Mouse (Mus musculus) thymus, postnatal 25 days (tissue): ENCODE data around the gene Ms4a4a.
"Not testable (repeated sequence)": the region's sequence is repeated elsewhere in the genome, so short reads cannot be mapped to it uniquely, and the experiment has no call there.

Source experiments
- DNase-seq: peaks from one replicate; pipeline ENCODE4 v3.0.0; 2022

The Ms4a4a gene

DNA sequence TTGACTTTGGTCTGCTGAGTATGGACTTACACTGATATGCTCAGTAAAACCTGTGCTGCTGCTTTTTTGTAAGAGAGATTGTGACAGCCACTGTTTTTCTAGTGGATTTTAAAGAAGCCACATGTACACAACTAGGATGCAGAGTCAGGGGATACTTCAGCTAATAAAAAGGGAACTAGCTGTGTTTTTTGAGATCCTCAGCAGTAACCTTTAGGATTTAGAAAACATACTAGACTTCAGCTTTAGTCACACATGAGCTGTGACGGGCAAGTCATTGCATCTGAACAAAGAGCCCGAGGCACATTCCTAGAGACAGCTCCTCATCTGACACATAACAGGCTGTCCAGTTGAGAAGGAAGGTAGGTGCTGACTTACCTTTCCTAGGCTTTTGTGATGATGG is at the start of gene Ms4a4a:
Gene Ms4a4a (plus strand): TSS at position 251 of the 400 bp plus-strand sequence.
- no peak for DNase-seq

DNA sequence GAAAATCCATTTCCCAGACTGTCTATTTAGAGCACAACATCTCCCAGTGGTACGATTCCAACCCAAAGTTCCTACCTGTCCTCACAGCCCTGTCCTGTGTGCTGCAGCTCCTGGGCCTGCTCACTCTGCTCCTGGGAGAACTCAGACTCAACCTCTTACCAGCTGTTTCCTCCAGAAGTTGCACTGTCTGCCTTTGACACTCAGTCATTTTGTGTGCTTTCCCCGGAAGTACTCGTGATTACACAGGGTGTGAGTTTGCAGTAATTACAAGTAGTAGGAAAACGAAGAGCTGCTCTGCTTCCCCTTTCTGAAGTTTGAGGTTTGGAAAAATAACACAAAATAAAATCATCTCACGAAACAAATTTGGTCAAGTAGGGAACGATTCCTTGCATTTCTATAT is 39.4 kb upstream of the Ms4a4a start, which contains the start of gene Ms4a7:
Gene Ms4a7 (minus strand): TSS at position 215 of the 400 bp plus-strand sequence.
- DNase-seq, result no peak

DNA sequence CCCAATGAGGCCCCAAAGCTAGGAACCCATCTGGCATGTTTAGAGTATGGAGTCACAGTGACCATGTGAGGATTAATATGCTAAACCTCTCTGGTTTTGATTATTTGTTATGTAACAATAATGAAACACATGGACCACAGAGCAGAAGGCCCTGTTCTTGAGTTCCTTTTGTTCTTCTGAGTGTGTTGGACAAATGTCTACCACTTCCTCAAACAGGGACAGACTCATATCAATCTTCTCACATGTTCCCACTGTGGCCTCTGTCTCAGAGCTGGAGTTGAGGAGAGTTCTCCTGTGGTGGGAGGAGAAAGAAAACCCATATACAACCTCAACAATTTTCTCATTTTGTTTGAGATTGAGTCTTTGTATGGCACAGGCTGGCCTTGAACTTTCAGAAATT is 32.2 kb upstream of the Ms4a4a start:
- no peak for DNase-seq

DNA sequence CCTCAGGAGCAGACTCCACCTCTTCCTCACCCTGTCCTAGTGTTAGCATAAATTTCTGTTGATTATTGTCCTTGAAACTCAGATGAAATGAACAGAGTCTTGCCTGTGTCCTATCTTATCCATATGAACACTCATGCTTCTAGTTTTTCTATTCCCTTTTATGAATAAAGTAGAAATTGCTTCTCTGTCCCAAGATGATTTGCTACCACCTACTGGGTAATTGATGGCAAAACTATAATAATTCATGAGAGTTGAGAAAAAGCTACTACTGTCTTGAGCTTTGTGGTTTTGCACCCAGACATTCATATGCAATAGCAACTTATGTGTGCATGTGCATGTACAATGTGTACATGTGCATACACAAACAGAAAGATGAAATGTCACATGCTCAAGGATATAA is 31.3 kb upstream of the Ms4a4a start:
- no peak for DNase-seq

DNA sequence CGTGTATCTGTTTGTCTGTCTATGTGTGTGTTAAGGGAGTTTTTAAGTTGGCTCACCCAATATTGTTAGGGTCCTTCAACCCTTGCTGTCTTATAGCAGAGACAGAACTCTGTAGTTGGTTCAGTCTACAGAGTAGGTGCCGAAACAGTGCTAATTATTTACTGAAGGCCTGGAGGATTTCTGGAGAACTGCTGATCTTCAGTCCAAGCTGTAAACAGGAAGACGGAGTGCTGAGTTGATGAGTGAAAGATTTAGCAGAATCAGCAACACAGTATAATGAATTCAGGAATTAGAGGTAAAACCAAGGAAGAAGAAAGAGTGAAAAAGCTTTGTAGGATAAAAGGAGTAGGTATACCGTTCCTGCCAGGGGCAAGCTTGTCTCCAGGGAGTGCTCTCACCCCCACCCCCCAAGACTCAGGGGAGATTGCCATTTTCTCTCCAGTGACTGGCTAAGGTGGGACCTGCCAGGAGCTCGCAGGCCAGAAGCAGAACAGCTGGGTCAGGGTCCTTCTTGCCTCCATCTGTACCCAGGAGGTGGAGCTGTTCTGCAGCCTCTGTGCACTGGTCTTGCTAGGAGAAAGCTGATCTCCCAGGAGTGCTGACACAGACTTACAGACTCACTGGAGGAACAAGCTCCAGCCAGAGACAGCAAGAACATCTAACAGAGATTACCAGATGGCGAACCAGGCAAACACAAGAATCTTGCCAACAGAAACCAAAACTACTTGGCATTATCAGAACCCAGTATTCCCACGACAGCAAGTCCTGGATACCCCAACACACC is 25.4 kb upstream of the Ms4a4a start:
- DNase-seq, result peak; percentile 23

DNA sequence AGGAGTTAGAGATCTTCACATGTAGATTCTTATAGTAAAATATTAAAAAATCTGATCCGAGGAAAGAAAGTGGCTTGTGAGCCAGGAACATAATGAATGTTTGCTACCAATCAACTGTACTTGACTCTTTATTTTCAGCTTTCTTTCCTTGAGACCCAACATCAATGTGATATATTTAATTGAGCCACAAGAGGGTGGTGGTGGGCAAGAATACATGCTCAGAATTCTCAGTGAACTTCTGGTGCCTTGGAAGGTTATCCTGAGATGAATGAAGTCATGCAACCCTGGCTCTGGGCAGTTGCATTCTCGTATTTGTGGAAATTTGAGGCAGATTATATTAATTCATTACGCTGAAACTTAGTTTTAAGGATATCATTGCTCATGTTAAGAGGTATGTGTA is 23.4 kb upstream of the Ms4a4a start:
- DNase-seq, result peak; percentile 25

DNA sequence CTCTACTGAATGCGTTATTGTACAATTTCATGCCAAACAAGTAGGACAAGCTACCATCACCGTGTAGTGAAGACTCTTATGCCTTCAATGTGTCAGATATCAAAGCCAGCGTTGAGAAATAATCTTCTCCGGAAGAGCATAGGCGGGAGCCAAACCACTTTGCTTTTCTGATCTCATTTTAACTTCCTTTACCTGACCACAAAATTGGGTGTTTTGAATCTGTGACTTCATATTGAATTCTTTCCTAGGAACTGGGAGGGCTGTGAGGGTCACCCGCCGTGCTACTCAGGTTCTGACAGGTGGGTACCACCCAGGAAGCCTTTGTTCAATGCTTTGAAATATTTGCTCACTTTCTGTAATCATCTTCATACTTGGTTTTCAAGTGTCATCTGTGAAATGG is 19.6 kb upstream of the Ms4a4a start:
- peak; percentile 36 for DNase-seq

DNA sequence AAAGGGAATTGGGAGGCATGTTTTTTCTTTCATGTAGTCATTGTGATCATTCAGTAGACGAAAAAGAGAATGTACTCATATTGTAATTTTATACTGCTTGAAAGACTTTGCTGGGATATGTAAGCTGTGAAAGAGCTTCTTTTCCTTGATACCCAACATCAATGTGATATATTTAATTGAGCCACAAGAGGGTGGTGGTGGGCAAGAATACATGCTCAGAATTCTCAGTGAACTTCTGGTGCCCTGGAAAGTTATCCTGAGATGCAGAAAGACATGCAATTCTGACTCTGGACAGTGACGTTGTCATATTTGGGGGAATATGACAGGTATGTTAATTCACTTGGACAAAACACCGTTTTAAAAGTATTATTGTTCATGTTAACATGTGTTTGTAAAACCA is 15.2 kb upstream of the Ms4a4a start:
- DNase-seq, result no peak

DNA sequence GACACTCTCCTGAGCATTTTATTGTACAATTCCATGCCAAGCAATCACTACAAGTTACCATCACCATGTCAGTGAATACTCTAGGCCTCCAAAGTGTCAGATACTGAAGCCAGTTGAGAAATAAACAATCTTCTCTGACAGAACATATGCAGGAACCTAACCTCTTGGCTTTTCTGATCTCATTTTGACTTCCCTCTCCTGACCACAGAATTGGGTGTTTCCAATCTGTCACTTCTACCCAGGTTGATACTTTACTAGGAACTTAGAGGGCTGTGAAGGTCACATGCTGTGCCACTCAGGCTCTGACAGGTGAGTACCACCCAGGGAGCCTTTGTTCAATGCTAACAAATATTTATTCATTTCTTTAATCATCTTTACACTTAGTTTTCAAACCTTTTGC is 13.3 kb upstream of the Ms4a4a start:
- peak; percentile 19 for DNase-seq

DNA sequence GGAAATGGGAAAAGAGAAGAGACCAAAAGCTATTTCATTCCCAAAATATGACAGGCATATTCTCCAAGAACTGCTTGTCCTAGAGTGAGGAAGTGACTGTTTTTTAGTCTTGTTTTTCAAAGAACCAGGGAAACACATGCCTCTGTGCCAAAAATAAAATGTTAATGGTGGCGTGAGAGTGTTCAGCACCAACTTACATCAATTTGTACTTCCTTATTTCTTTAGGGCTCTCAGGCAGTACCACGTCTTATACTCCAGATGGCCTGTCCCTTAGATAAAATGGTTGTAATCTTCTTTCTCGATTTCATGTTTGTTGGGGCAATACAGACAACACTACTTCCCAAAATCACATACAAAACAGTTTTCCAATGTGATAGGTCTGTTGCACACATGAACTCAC is 7.0 kb upstream of the Ms4a4a start:
- no peak for DNase-seq

DNA sequence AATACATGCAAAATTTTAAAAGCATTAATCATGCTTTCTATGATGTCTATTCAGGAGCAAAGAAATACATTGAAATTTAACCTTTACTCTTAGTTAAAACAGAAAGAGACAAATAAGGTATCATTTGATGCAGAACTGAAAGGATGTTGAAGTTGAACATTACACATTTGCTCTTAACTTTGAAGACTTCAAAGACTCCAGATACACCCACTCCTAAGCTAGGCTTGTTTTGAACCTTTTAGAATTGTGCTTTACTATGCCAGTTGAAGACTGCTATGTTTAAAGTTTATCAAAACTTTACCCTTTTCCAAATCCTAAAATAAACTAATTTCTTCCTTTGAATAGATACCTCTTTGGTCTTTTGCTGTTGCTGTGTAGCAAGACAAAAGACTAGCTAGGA is 4.1 kb upstream of the Ms4a4a start:
- no peak for DNase-seq

DNA sequence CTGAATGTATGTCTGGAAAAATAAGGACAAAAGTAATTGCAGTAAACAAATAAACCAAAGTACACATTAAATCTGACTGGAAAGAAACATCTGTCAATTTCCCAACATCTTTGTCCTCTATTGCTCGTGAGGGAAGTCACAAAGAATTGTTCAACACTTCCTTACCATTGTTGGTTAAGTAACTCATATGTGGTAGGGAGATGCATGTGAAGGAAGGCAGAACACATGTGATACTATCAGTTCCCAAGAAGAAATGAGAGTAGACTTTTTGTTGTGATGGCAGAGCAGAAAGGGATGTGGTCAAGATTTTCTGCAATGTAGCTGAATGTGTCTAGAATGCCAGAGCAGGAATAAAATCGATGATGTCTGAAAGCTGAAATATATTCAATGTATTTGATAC is 1.1 kb downstream of the Ms4a4a start:
- DNase-seq, result no peak

DNA sequence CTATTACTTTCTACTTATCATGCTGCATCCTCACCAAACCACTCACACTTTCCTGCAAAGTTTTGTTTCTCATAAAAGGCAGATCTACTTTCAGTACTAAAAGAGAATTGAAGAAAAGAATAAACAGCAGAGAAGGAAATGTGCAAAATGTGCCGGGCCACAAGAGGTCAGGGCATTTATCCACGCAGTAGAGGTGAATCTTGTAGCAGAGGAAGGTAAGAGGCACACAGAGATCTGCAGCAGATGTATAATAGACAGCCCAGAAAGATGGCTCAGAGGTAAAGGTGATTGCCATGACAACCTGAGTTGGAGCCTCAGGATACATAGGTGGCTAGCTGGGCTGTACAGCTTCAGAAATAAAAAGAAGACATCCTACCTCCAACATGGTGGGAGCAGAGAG is 11.8 kb downstream of the Ms4a4a start:
- DNase-seq, result peak; percentile 25

DNA sequence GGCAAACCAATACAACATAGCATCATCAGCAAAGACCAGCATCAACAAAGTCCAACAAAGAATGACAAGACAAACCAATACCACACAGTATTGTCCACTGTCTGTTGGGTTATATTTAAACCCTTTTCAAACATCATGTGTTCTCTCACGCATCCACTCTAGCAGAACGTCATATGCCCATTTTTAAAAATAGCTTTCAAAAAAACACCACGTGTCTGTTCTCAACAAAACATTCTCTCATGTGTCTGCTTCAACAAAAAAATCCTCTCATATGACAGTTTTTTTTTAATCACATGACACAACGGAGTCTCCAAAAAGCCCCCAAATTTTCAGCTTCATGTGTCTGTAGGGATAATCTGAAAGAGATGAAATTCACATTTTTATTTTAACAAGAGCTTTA is 12.4 kb downstream of the Ms4a4a start:
- no peak for DNase-seq

DNA sequence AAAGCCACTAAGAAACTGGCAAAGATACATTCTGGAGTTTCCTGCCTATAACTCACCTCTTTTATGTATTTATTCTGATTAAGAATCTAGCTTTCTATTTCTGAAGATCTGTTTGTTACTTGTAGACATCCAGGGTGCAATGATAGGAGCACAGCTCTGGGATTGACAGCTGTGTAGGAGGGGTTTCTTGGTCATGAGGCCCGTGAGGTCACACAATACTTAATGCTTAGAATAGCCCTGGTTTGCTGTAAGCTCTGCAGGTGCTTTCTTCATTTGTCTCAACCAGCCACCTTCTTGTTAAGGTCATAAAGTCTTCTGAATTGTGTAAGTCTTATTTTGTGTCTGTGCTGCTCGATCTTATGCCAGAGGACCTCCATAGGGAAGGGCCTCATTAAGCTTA is 13.6 kb downstream of the Ms4a4a start:
- no peak for DNase-seq

DNA sequence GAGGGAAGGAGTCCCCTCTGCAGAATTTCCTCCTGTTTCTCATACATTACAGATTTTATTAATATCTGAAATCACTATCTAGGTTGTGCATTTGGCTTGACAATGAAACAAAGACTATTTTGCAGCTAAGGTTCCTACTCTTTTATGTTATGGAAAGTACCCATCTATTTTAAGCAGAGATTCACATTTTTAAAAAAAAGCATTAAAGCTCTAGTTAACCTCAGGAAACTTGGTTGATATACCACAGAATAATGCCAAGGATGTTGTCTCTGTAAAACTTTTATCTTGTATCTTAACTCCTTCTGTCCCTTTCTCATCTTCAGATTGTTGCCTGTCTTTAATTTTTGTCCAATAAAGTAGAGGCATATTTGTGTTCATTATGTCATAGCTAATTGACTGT is 20.4 kb downstream of the Ms4a4a start:
- DNase-seq, result no peak

DNA sequence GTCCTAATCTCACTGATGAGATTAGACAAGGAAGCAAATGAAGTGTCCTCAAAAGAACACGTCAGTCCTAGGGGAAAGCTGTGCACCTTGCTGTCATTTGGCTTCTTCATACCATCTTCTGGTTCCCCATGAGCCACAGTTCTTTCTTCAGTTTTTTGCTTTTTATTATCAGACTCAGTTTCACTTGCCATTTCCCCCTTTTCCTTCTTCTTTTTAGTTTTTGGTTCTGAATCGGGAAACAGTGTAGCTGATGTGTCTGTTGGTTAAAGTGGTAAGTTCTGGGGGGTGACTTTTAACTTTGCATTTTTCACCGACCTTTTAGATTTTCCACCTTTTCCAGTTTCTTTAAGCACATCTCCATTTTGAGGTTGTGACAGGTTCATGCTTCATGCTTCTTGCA is 29.2 kb downstream of the Ms4a4a start, which contains the start of gene Ms4a4c:
Gene Ms4a4c (plus strand): TSS at position 244 of the 400 bp plus-strand sequence.
- DNase-seq, result no peak

DNA sequence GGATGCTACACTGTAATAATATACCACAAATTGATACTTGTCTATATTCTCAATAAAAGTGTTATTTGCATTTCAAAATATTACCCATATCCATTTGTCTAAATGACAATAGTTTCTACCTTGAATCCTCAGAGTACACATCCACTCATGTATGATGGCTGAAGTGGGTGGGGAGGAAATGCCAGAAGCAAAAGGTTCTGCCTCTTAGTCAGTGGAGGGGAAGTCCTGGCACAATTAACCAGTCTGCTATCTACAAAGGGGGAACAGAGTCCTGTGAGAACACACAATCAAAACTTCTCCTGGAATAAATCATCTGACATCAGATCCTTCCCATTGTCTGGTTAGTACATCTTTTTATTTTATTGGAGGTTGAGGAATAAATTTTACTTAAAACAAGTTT is 32.1 kb downstream of the Ms4a4a start:
- DNase-seq, result no peak

DNA sequence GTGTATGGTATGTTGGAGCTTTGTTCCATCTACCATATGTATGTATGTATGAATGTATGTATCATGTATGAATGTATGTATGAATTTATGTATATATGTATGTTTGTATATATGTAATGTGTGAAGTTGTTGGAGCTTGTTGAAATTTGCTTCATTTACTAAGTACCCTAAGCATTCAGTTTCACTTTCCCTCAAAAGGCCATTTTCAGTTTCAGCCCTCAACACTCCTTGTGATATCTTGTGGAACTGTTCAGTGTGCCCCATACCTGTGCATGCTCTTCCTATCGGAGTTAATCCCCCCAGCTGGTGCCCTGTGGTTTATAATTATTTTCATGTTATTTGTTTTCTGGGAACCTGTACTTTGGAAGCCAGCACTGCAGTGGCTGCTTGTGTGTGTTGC is 33.3 kb downstream of the Ms4a4a start:
- DNase-seq, result no peak

DNA sequence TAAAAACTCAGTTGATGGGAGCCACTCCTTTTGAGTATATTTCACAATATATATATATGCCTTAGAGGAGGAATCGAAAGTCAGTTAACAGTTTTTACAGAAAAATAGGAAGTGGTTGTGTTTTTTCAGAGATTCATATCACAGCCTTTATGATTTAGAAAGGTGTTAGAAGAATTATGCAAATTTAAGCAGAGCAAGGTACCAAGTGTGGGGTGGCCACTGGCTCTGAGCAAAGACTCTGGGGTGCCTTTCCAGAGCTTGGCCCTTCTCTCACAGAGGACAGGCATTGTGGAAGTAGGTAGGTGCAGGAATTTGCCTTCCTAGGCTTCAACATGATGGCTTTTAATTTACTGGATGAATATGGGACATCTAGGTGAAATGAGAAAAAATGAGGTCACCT is 36.3 kb downstream of the Ms4a4a start:
- no peak for DNase-seq

DNA sequence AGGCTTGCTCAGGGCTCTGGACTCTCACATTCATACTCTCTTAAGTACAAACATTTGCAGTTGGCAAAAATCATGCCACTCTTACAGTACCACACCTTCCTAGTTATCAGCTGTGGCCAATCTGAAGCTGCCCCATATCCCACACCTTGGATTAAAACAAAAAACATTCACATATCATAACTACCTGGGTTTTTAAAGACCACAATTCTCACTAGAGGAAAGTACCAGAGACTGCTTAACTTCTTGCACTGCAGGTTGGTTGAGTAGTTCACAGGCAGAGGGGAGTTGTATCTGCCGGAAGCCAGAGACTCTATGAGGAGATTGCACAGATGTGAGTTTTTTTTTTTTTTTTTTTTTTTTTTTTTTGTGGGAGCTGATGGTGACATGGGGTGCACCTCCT is 38.8 kb downstream of the Ms4a4a start:
- no peak for DNase-seq

DNA sequence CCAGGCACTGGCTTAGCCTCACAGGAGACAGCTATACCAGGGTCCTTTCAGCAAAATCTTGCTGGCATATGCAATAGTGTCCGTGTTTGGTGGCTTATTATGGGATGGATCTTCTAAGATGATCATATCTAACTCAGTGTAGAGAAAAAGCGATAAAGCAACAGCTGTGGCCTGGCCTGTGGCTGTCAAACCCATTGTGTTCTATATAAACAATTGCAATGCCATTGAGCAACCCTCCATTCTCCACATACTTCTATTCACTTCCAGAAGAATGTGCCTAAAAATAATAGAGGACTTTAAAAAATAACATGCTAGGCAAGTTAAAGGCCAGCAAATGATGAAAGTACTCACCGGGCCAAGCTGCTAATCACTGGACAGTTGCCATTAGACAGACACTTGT is 40.3 kb downstream of the Ms4a4a start:
- no peak for DNase-seq

DNA sequence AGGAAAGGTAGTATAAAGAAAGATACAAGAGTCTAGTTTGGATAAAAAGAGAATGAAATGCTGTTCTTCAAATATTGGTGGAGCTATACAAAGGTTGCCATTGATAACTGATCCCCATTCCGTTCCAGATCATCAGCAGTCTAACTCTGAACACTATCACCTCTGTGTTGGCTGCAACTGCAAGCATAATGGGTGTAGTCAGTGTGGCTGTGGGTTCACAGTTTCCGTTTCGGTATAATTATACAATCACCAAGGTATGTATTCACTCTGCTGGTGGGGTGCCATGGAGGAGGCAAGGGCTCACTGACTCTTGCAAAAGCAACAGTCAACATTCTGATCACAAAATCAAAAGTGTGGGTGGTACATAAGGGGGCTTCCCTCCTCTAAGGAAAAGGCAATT is 43.5 kb downstream of the Ms4a4a start:
- not testable (repeated sequence) for DNase-seq

DNA sequence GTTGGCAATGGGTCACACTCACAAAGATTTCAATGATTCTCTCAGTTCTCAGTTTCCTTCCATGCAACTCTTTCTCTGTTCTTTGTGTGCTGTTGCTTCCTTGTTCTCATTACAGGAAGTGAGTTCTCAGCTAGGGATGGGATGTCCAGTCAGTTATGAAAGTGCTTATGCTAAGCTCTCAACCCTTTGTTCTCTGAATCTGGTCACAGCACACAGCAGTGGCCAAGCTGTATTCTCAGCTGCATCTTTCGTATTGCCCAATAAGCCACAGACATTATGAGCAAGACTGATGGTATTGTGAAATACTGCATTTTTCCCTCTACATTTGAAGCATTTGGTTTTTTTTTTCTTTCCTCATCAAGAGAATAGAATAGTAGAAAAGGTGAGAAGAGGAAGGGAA is 55.9 kb downstream of the Ms4a4a start:
- DNase-seq, result not testable (repeated sequence)
